Mouse (Mus musculus) megakaryocyte progenitor cell, adult 5-6 weeks (primary cell): ENCODE measurements around the gene Ptpn11. TPM values are rescaled to one million over a fixed set of nuclear protein-coding genes. Genes with fewer than 3 reads are reported as not detected.
"Not testable (repeated sequence)": the region's sequence is repeated elsewhere in the genome, so short reads cannot be mapped to it uniquely, and the experiment has no call there.

Source experiments
- ATAC-seq: replicated peaks from 2 replicates; pipeline ENCODE4 v1.8.0; 2016; ENCODE audit warnings: mild to moderate bottlenecking, moderate TSS enrichment, inconsistent platforms; ENCODE audit not compliant: poor library complexity
- total RNA-seq, 2 experiments: library from RNA; stranded (forward) in 1 of 2; stranded (reverse) in 1 of 2; fragments of 157-497, 149-512 nt in 1 of 2; fragments of 200-1000 nt in 1 of 2; gene quantifications; 2 replicates each; pipeline versions ENCODE4 v1.2.3 to v1.2.4; 2015 to 2017

Ptpn11 gene
- total RNA-seq (2015) (20.8 TPM in 2 replicates), total RNA-seq (2017) (41.5 and 48.1 TPM in 2 replicates)

DNA sequence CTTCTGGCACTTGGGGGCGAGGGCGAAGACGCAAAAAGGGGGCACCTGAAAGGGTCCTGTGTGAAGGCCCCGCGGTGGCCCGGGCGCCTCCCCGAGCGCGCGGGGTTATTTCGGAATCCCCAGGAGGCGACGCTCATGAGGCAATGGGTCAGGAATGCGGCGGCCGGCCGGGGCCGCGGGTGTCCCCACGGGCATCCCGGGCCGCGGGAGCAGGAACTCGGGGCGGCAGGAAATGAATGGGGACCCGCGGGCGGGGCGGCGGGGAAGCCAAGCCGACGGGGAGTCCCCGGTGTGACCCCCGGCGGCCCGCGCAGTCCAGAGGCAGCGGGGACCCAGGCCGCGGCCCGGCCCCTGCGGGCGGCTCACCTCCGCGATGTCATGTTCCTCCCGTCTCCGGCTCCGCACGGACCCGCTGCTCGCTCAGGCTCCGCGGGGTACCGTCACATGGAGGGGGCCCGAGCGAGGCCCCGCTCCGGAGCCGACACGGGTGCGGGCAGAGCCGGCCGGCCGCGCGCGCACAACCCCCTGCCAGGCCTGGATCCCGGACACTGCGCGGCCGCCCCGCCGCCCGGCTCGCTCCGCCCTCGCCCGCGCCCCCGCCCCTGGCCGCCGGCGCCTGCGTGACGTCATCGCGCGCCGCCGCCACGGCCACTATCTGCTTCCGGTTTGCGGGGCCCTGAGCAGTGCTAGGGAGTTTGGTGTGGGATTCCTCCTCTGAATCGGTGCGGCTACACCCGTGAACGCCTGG, at the start of gene Ptpn11:
Gene Ptpn11, minus strand, starts transcription at position 562 of the 748 bp plus-strand sequence.
- peak; percentile 79 for ATAC-seq

GRCm38 (mm10) chr5:121239846-121240245, 48.6 kb upstream of the Ptpn11 start:
- no peak for ATAC-seq

GRCm38 (mm10) chr5:121238208-121238607, 47.0 kb upstream of the Ptpn11 start:
- no peak for ATAC-seq

GRCm38 (mm10) chr5:121236171-121236570, 45.0 kb upstream of the Ptpn11 start:
- ATAC-seq, result peak; percentile 96

GRCm38 (mm10) chr5:121233726-121234125, 42.5 kb upstream of the Ptpn11 start:
- peak; percentile 57 for ATAC-seq

- ATAC-seq, result no peak
These were observed 41.6 kb upstream of the Ptpn11 start for GRCm38 (mm10) chr5:121232789-121233188.

- ATAC-seq, result peak; percentile 56
These were observed 39.6 kb upstream of the Ptpn11 start for GRCm38 (mm10) chr5:121230811-121231210.

DNA sequence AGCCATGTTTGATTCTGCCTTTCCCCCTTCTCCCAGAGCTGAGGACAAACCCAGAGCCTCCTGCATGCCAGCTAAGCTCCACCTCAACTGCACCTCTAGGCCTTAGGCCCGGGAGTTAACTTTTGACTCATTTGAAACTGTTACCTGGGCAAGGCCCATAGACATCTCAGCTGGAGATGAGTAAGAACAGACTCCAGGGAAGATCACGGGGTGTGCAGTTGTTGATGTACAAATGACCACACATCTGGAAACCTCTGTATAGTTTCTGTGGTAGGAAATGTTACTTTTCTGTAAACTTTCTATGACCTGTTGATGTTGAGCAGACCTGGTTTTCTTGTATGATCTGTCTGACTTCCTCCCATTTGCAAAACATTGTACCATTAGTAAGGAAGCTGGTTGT, 38.0 kb upstream of the Ptpn11 start:
- no peak for ATAC-seq

DNA sequence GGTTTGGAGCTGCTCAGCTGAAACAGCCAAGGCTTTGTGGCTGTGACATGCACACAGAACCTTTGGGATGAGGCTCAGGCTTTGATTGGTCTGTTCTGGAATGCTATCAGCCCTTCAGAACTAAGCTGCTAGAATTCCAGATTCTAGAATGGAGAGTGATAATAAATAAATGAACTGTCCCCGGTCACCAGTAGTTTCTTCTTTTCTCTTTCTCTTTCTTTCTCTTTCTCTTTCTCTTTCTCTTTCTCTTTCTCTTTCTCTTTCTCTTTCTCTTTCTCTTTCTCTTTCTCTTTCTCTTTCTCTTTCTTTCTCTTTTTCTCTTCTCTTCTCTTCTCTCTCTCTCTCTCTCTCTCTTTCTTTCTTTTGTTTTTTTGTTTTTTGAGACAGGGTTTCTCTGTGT, 36.1 kb upstream of the Ptpn11 start:
- ATAC-seq, result not testable (repeated sequence)

GRCm38 (mm10) chr5:121226845-121227244, 35.6 kb upstream of the Ptpn11 start:
- no peak for ATAC-seq

DNA sequence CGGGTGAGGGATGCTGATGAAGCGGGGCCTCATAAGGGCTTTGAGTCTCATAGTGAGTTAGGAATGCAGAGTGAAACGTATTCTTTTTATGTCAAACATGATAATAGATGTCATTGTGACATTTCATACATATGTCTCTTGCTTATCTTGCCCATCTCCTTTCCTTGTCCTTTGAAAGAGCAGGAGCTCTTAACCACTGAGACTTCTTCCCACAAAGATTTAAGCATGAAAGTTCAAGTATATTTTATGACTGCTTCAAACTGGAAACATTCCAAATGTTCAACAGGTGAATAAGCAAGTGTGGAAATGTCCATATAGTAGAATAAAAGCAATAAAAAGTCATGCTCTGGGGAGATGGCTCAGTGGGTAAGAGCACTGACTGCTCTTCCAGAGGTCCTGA, 35.2 kb upstream of the Ptpn11 start:
- no peak for ATAC-seq

DNA sequence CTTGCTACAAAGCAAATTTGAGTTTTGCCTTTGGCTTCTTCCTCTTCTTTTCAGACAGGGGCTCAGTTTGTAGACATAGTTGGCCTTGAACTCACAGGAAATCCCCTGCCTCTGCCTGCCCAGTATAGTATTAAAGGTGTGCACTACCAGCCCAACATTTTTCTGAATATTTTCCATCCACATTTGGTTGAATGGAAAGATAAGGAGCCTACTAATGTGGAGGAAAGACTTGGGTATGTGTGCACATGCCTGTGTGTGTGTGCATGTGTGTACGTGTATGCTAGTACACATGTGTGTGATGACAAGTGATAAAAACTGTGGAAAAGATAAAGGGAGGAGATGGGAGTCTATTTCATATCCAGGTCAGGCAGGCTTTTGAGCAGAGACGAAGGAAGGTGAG, 34.7 kb upstream of the Ptpn11 start:
- no peak for ATAC-seq

- no peak for ATAC-seq
These were observed 33.7 kb upstream of the Ptpn11 start for GRCm38 (mm10) chr5:121224856-121225255.

- ATAC-seq, result not testable (repeated sequence)
These were observed 32.8 kb upstream of the Ptpn11 start for GRCm38 (mm10) chr5:121224020-121224419.

DNA sequence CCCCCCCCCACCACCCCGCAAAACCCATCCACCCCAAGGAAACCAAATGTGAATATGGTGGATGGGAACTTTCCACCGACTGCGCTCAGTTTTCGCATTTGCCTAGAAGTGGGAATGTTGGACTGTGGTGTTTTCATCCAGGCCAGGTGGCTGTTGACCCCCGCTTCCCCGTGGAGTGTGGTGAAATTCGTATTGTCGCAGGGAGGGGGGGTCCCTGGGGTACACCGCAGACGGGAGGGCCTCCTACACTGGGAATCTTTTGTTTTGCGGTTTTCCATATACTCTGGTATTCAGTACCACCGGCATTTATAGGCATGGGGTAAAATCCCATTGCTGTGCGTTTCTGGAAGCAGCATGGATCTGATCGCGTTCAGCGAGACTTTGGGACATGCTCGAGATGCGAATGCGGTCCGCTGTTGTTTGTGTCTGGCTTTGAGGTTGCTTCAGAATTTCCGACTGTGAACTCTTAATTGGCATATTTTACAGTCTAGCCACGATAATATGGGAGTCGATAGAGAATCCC, 30.2 kb upstream of the Ptpn11 start:
- ATAC-seq, result no peak

- 0 out of 2 replicates have a peak, but pooled peaks have one; percentile 3 for ATAC-seq
These were observed 29.6 kb upstream of the Ptpn11 start for GRCm38 (mm10) chr5:121220732-121221301.

DNA sequence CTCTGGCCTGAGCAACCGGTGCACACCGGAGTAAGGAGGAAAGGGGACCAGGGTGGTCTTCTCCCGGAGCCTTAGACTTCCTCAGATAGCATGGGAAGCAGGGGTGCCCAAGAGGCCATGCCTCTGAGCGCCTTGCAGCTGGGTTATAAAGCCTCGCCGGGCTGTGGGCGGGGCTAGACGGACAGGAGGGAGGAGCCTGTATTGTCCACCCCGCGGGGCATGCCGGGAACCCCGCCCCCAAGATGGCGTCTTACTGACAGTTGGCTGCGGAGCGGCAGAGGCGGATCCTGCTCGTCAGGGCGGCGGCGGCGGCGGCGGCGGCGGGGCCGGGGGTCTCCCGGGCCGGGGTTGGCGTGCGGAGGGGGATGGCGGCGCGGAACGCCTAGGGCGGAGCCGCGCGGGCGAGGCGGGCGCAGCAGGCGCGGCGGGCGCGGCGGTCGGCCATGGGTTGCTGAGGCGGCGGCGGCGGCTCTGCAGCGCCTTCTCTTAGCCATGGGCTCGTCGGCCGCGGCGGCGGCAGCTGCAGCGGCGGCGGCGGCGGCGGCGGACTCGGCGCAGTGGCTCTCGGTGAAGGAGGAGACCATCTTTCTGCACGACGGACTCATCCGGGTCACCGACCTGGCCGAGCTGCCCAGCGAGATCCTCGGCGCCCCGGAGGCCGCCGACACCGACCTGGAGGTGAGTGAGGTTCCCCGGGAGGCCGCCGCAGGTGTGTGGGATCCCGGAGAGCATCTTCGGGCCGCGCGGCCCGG, 29.0 kb upstream of the Ptpn11 start, which contains the start of gene Hectd4:
Gene Hectd4, plus strand, starts transcription at position 240 of the 752 bp plus-strand sequence.
- peak; percentile 77 for ATAC-seq

- ATAC-seq, result no peak
These were observed 28.0 kb upstream of the Ptpn11 start for GRCm38 (mm10) chr5:121219190-121219589.

DNA sequence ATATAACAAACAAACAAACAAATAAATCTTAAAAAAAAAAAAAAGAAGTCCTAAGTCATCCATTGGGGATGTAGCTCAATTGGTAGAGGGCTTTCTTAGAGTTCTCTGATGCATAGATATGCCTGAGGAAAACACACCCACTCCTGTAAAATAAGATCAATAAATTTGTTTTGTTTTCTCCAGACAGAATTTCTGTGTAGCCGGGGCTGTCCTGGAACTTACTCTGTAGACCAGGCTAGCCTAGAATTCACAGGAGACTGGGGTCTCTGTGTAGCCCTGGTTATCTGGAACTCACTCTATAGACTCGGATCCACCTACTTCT, 26.1 kb upstream of the Ptpn11 start:
- ATAC-seq, result no peak

- ATAC-seq, result not testable (repeated sequence)
These were observed 25.6 kb upstream of the Ptpn11 start for GRCm38 (mm10) chr5:121216584-121217312.

DNA sequence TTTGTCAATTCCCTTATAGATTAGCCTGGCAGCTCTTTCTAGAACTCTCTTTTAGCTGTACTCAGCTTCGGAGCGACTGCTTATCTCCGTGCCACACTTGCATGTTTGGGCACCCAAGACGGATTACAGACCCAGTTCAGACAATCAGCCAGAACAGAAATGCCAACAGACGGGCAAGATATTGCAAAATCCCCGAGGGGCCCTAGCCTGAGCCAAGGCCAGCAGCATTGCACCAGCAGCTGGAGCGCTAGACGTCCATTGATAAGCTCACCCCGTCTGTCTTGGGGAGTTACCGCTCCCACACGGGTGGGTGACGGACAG, 24.9 kb upstream of the Ptpn11 start:
- ATAC-seq, result peak; percentile 76
